Mouse (Mus musculus) right cerebral cortex, adult 18-20 months (tissue): ENCODE measurements at regions not wholly inside any gene's neighbourhood (a gene's known extent, or its start where the extent isn't known, plus 50 kb on each side); places are given as distances from the start of the nearest gene placed in this dataset.

Experiments
- DNase-seq: peaks from one replicate; pipeline ENCODE4 v3.0.0; 2022; ENCODE audit warnings: mixed read lengths

- no peak for DNase-seq
Observed at GRCm38 (mm10) chr9:93947053-93947452, 590.8 kb downstream of the 1190002N15Rik start.

GRCm38 (mm10) chr9:93940193-93940592, 597.7 kb downstream of the 1190002N15Rik start:
- DNase-seq: no peak

- DNase-seq: no peak
Observed at GRCm38 (mm10) chr9:93930684-93931083, 607.2 kb downstream of the 1190002N15Rik start.

- DNase-seq: no peak
Observed at GRCm38 (mm10) chr9:93889256-93889655, 648.6 kb downstream of the 1190002N15Rik start.

- DNase-seq: no peak
Observed at GRCm38 (mm10) chr9:93880112-93880511, 657.8 kb downstream of the 1190002N15Rik start.

GRCm38 (mm10) chr9:93879572-93879971, 658.3 kb downstream of the 1190002N15Rik start:
- DNase-seq: no peak

GRCm38 (mm10) chr9:93870778-93871177, 667.1 kb downstream of the 1190002N15Rik start:
- DNase-seq: no peak

- DNase-seq: no peak
Observed at GRCm38 (mm10) chr9:93857937-93858336, 679.9 kb downstream of the 1190002N15Rik start.

GRCm38 (mm10) chr9:93846411-93846810, 691.5 kb downstream of the 1190002N15Rik start:
- no peak for DNase-seq

GRCm38 (mm10) chr9:93843869-93844268, 694.0 kb downstream of the 1190002N15Rik start:
- DNase-seq: peak; percentile 1
